In the genomic region with DNA sequence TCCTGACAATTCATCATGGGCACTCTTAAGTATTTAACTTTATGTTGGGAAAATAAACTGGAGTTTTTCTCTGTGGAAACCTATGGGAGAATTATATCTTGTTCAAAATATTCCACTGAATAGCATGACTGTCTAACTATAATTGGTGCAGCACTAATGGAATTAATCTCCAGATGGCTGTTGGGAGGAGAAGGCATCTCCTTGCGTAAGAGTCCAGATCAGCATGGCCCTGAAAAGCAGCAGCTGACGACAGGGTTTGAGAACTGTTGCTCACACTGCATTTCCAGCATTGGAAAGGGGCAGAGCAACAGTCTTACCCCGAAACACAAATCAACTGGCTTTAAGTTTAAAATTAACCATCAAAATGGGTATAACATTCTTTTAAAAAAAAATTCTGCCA, we compare ENCODE assay signal across 19 mouse cellular contexts.
DNase-seq lines count a peak whose midpoint lies in the region; ATAC-seq and TF ChIP-seq lines count a peak whose summit lies in the region.
"Had no signal": no experiment of that assay in that cellular context is flagged by ENCODE, and none has a peak within 500 bp of the region (broad histone marks: within the 10 kb centered on the region; RNA-seq: fewer than 3 reads in every experiment).

No protein-coding gene starts in this region.

- 70% methylated on average over 3 of the region's 3 CpGs for WGBS in embryonic facial prominence, embryonic 14.5 days
- WGBS in embryonic facial prominence, embryonic 10.5 days: 74% methylated on average over 3 of the region's 3 CpGs
- 67% methylated on average over 3 of the region's 3 CpGs for WGBS in lung, postnatal 0 days

- no peak for TF ChIP-seq CTCF in lung, postnatal 0 days (IDR thresholded peaks at IDR 0.05)

- no peaks in the 10 kb centered on the region for H3K9me3 ChIP-seq in embryonic facial prominence, embryonic 14.5 days (ENCODE audit: control insufficient read depth, low read length)
- no peaks in the 10 kb centered on the region for H3K9me3 ChIP-seq in embryonic facial prominence, embryonic 10.5 days
- no peaks in the 10 kb centered on the region for H3K9me3 ChIP-seq in lung, postnatal 0 days (ENCODE audit: low read length)
- H3K9me3 ChIP-seq: forebrain, embryonic 12.5 days; megakaryocyte, embryonic 14.5 days had no signal

- DNase-seq in adrenal gland, adult 2 months: peak; percentile 62
- DNase-seq in adrenal gland, postnatal 4 days (ENCODE audit: low spot score in 2 of 2): no peak
- DNase-seq in embryonic facial prominence, embryonic 14.5 days (ENCODE audit: low spot score): peak; percentile 45
- DNase-seq in embryonic facial prominence, embryonic 10.5 days (ENCODE audit: low spot score): no peak
- DNase-seq in lung, postnatal 0 days (ENCODE audit: low spot score): peak; percentile 58
- DNase-seq in lung, postnatal 4 days: no peak
- peak; percentile 45 for DNase-seq in retina, embryonic 14.5 days (ENCODE audit: low spot score)
- DNase-seq in testis, postnatal 14 days (ENCODE audit: low spot score): no peak
- DNase-seq: heart, postnatal 4 days; kidney, adult 18-20 months; left cerebral cortex, postnatal 4 days; liver; lung, postnatal 10 days; right cerebral cortex, postnatal 14 days; spleen, adult 18-20 months had no signal

- H3K4me2 ChIP-seq in embryonic facial prominence, embryonic 14.5 days (ENCODE audit: low read depth, low read length): no peak overlapping the region
- no peak overlapping the region for H3K4me2 ChIP-seq in lung, postnatal 0 days (replicated peaks; ENCODE audit: low read depth, low read length)
- H3K4me2 ChIP-seq: forebrain, embryonic 12.5 days had no signal

- no peak for TF ChIP-seq EP300 in lung, postnatal 0 days (IDR thresholded peaks at IDR 0.05)

- no peak overlapping the region for H3K27ac ChIP-seq in embryonic facial prominence, embryonic 14.5 days (replicated peaks; ENCODE audit: low read depth, low read length)
- no peak overlapping the region for H3K27ac ChIP-seq in embryonic facial prominence, embryonic 10.5 days (replicated peaks)
- H3K27ac ChIP-seq in lung, postnatal 0 days (ENCODE audit: low read length): no peak overlapping the region
- H3K27ac ChIP-seq: kidney, postnatal 0 days; left cerebral cortex, adult 2 months had no signal

- H3K4me3 ChIP-seq in embryonic facial prominence, embryonic 14.5 days (ENCODE audit: low read depth, low read length): no peak overlapping the region
- H3K4me3 ChIP-seq in embryonic facial prominence, embryonic 10.5 days: no peak overlapping the region
- no peak overlapping the region for H3K4me3 ChIP-seq in lung, postnatal 0 days (ENCODE audit: low read depth, low read length)
- H3K4me3 ChIP-seq: forebrain, embryonic 12.5 days; left cerebral cortex, adult 2 months; megakaryocyte, embryonic 14.5 days had no signal

- H3K9ac ChIP-seq in embryonic facial prominence, embryonic 14.5 days (ENCODE audit: low read depth, low read length): no peak overlapping the region
- H3K9ac ChIP-seq in lung, postnatal 0 days (replicated peaks; ENCODE audit: low read depth): no peak overlapping the region
- H3K9ac ChIP-seq: forebrain, embryonic 12.5 days had no signal

- peaks cover 78% of the 10 kb centered on the region for H3K36me3 ChIP-seq in embryonic facial prominence, embryonic 14.5 days (ENCODE audit: control insufficient read depth, insufficient read depth, low read length)
- H3K36me3 ChIP-seq in embryonic facial prominence, embryonic 10.5 days (replicated peaks): peaks cover 38% of the 10 kb centered on the region
- peaks cover 7% of the 10 kb centered on the region; the same call in 1 of the 2 replicates for H3K36me3 ChIP-seq in lung, postnatal 0 days (ENCODE audit: insufficient read depth, low read length)

- H3K27me3 ChIP-seq in embryonic facial prominence, embryonic 14.5 days (replicated peaks; ENCODE audit: control insufficient read depth, insufficient read depth, low read length): no peaks in the 10 kb centered on the region
- no peaks in the 10 kb centered on the region for H3K27me3 ChIP-seq in embryonic facial prominence, embryonic 10.5 days (replicated peaks; ENCODE audit: low read depth, poor library complexity, severe bottlenecking)
- H3K27me3 ChIP-seq in lung, postnatal 0 days (replicated peaks; ENCODE audit: insufficient read depth, low read length): no peaks in the 10 kb centered on the region
- H3K27me3 ChIP-seq: forebrain, embryonic 12.5 days; megakaryocyte, embryonic 14.5 days had no signal

- no peak; the same call in 1 of the 2 replicates for ATAC-seq in embryonic facial prominence, embryonic 14.5 days (ENCODE audit: low read depth)
- peak; percentile 12; the same call in 1 of the 2 replicates for ATAC-seq in lung, postnatal 0 days

- H3K4me1 ChIP-seq in embryonic facial prominence, embryonic 14.5 days (ENCODE audit: control insufficient read depth, insufficient read depth, low read length): no peaks in the 10 kb centered on the region
- 0 out of 2 replicates have a peak, but pooled peaks cover 3% of the 10 kb centered on the region for H3K4me1 ChIP-seq in embryonic facial prominence, embryonic 10.5 days
- H3K4me1 ChIP-seq in lung, postnatal 0 days (ENCODE audit: insufficient read depth, low read depth, low read length): 0 out of 2 replicates have a peak, but pooled peaks cover 4% of the 10 kb centered on the region
- H3K4me1 ChIP-seq: megakaryocyte, embryonic 14.5 days had no signal

Comparison
In these comparisons a context has a peak if more than half of its experiments do, and no peak if none do; other contexts are left out.
1. DNase-seq: peak in adrenal gland, adult 2 months (single experiment), embryonic facial prominence, embryonic 14.5 days (single experiment), lung, postnatal 0 days (single experiment) and retina, embryonic 14.5 days (single experiment); none in adrenal gland, postnatal 4 days (0 of 2), embryonic facial prominence, embryonic 10.5 days (single experiment), lung, postnatal 4 days (0 of 2) and testis, postnatal 14 days (single experiment).